Mouse (Mus musculus): ENCODE data around the gene Ddx46. TPM values are rescaled to one million over a fixed set of nuclear protein-coding genes. Genes with fewer than 3 reads are reported as not detected.
"Not testable (repeated sequence)": the region's sequence is repeated elsewhere in the genome, so short reads cannot be mapped to it uniquely, and the experiment has no call there.

The Ddx46 gene
- polyA plus RNA-seq, 1 experiment from 2014 or later = 18.8 TPM

- Histone ChIP-seq H3K4me1 (peaks cover 35% of the 10 kb centered on the region), H3K9ac (peak overlapping the region; percentile 100), H3K9me3 (no peaks in the 10 kb centered on the region), H3K36me3 (peaks cover 3% of the 10 kb centered on the region), H3K4me2 (peak overlapping the region; percentile 90), H3K27me3 (replicated peaks) (no peaks in the 10 kb centered on the region), H3K4me3 (peak overlapping the region; percentile 79), H3K27ac (replicated peaks) (peak overlapping the region; percentile 97)
- WGBS = under 1% methylated on average over 62 of the region's 70 CpGs
- peak; percentile 51; the same call in 1 of the 2 replicates for ATAC-seq (ENCODE audit: extremely low read depth, insufficient number of reproducible peaks, low FRiP score, low TSS enrichment)
Observed at GRCm38 (mm10) chr13:55693243-55693721, 58.5 kb downstream of the Ddx46 start.

GRCm38 (mm10) chr13:55694110-55694509, 59.3 kb downstream of the Ddx46 start:
- Histone ChIP-seq H3K9me3 (no peaks in the 10 kb centered on the region), H3K27me3 (replicated peaks) (no peaks in the 10 kb centered on the region), H3K27ac (replicated peaks) (peak overlapping the region; percentile 97), H3K36me3 (peaks cover 11% of the 10 kb centered on the region), H3K9ac (peak overlapping the region; percentile 100), H3K4me2 (peak overlapping the region; percentile 90), H3K4me3 (peak overlapping the region; percentile 79), H3K4me1 (peaks cover 34% of the 10 kb centered on the region)
- no peak for ATAC-seq (ENCODE audit: extremely low read depth, insufficient number of reproducible peaks, low FRiP score, low TSS enrichment)
- 14% methylated on average over 8 of the region's 8 CpGs for WGBS

DNA sequence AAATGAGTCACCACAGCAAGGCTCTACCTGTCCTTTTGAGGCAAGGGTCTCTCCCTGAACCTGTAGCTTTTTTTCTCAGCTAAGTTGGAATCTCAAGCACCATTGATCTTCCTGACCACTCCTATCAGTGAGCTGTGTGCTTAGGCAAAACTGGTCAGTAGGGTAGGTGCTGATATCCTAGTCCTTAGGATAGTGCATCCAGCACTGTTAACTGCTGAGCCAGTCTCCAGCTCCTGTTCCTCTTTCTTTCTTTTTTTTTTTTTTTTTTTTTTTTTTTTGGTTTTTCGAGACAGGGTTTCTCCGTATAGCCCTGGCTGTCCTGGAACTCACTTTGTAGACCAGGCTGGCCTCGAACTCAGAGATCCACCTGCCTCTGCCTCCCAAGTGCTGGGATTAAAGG, 61.2 kb downstream of the Ddx46 start:
- not testable (repeated sequence) for H3K4me2 ChIP-seq; H3K9me3 ChIP-seq; H3K4me3 ChIP-seq; ATAC-seq (ENCODE audit: extremely low read depth, insufficient number of reproducible peaks, low FRiP score, low TSS enrichment); H3K9ac ChIP-seq; H3K27me3 ChIP-seq (replicated peaks); H3K27ac ChIP-seq (replicated peaks)
- peaks cover 34% of the 10 kb centered on the region for H3K4me1 ChIP-seq
- peaks cover 29% of the 10 kb centered on the region for H3K36me3 ChIP-seq
- WGBS = 93% methylated on average over 1 of the region's 3 CpGs

GRCm38 (mm10) chr13:55704301-55704700, 69.5 kb downstream of the Ddx46 start:
- H3K4me3 ChIP-seq = no peak overlapping the region
- H3K4me2 ChIP-seq = no peak overlapping the region
- H3K9me3 ChIP-seq = peaks cover 6% of the 10 kb centered on the region; the same call in 1 of the 2 replicates
- H3K27ac ChIP-seq (replicated peaks) = no peak overlapping the region
- H3K36me3 ChIP-seq = peaks cover 62% of the 10 kb centered on the region
- ATAC-seq (ENCODE audit: extremely low read depth, insufficient number of reproducible peaks, low FRiP score, low TSS enrichment) = no peak
- no peak overlapping the region for H3K9ac ChIP-seq
- peaks cover 5% of the 10 kb centered on the region; the same call in 1 of the 2 replicates for H3K4me1 ChIP-seq
- 88% methylated on average over 4 of the region's 4 CpGs for WGBS
- no peaks in the 10 kb centered on the region for H3K27me3 ChIP-seq (replicated peaks)

DNA sequence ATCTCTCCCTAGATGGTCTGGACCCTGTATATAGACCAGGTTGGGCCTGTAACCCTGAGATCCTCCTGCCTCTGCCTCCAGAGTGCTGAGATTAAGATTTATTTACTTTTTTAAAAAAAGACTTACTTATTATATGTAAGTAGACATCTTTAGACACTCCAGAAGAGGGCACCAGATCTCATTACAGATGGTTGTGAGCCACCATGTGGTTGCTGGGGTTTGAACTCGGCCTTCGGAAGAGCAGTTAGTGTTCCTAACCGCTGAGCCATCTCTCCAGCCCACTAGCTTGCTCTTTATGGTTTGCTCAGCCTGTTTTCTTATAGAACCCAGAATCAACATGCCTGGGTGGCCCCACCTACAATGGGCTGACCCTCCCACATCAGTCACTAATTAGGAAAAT, 78.0 kb downstream of the Ddx46 start:
- Histone ChIP-seq H3K4me3 (no peak overlapping the region), H3K36me3 (peaks cover 5% of the 10 kb centered on the region), H3K27me3 (replicated peaks) (no peaks in the 10 kb centered on the region), H3K27ac (replicated peaks) (no peak overlapping the region), H3K4me2 (no peak overlapping the region), H3K9me3 (no peaks in the 10 kb centered on the region), H3K9ac (no peak overlapping the region), H3K4me1 (peaks cover 17% of the 10 kb centered on the region)
- ATAC-seq (ENCODE audit: extremely low read depth, insufficient number of reproducible peaks, low FRiP score, low TSS enrichment) = no peak
- WGBS = 84% methylated on average over 3 of the region's 3 CpGs

DNA sequence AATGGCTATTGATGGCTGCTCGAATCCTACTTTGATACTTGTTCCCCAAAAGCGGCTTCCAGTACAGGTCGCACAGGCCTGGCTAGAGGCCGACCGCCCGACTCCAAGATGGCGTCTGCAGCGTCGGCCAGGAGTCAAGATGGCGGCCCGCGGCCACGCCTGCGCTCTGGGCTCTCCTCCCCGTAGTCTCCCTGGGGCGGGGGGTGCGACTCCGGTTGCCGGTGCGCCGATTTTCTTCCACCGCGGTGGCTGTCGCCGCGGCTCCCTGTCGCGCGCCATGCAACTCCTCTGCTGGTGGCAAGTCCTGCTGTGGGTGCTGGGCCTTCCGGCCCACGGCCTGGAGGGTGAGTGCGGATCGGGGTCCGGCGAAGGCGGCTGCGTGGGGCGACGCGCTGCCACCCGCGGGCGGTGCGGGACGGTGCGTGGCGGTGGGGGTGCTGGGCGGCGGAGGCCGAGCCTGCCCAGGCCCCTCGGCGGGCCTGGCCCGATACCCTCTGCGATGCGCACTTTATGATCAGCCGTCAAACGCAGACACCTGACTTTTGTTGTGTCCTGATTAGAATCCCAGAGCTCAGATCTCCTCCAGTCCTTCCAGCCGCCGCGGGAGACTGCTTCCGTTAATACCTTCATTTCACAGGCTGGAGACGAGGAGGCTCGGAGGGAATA, 79.8 kb downstream of the Ddx46 start, which contains the start of gene Txndc15:
Txndc15 (plus strand) TSS at position 150 of the 666 bp plus-strand sequence.
- Histone ChIP-seq H3K9ac (peak within 1 kb of the TSS; percentile 92), H3K27ac (replicated peaks) (peak within 1 kb of the TSS; percentile 83), H3K36me3 (peaks cover 23% of the 10 kb centered on the region), H3K4me1 (peaks cover 9% of the 10 kb centered on the region), H3K4me3 (peak within 1 kb of the TSS; percentile 80), H3K4me2 (peak within 1 kb of the TSS; percentile 76), H3K9me3 (no peaks in the 10 kb centered on the region), H3K27me3 (replicated peaks) (no peaks in the 10 kb centered on the region)
- ATAC-seq (ENCODE audit: extremely low read depth, insufficient number of reproducible peaks, low FRiP score, low TSS enrichment) = peak; percentile 88
- WGBS = 1% methylated on average over 61 of the region's 63 CpGs

- no peak for ATAC-seq (ENCODE audit: extremely low read depth, insufficient number of reproducible peaks, low FRiP score, low TSS enrichment)
- H3K27ac ChIP-seq (replicated peaks) = peak overlapping the region; percentile 83
- peak overlapping the region; percentile 80 for H3K4me3 ChIP-seq
- no peaks in the 10 kb centered on the region for H3K9me3 ChIP-seq
- H3K36me3 ChIP-seq = peaks cover 28% of the 10 kb centered on the region
- peak overlapping the region; percentile 92 for H3K9ac ChIP-seq
- no peaks in the 10 kb centered on the region for H3K27me3 ChIP-seq (replicated peaks)
- H3K4me1 ChIP-seq = peaks cover 7% of the 10 kb centered on the region
- peak overlapping the region; percentile 76 for H3K4me2 ChIP-seq
- 7% methylated on average over 5 of the region's 5 CpGs for WGBS
Observed at GRCm38 (mm10) chr13:55715167-55715512, 80.3 kb downstream of the Ddx46 start.

DNA sequence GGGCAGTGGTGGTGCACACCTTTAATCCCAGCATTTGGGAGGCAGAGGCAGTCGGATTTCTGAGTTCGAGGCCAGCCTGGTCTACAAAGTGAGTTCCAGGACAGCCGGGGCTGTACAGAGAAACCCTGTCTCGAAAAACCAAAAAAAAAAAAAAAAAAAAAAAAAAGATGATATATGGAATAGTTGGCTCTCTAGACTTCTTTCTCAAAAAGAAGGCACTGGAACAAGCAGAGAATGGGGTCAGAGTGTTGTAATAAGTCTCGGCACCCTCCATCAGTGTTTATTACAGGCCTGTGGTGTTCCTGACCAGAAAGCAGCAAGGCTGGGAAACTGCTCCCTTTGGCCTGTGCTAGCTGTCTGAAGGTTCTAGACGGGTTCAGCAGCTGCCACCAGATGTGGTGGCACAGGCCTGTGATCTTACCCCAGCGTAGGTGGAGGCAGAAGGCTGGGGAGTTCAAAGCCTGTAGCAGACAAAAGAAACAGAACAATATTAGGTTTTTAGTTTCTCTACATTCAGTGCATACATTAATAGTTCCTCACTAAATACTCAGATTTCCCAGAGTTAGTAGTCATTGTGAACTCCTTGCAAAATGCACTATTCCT, 81.2 kb downstream of the Ddx46 start:
- Histone ChIP-seq H3K4me2 (peak overlapping the region; percentile 76), H3K27ac (replicated peaks) (no peak overlapping the region), H3K9ac (peak overlapping the region; percentile 92), H3K4me3 (0 out of 2 replicates have a peak overlapping the region, but pooled peaks have one; percentile 80), H3K4me1 (peaks cover 7% of the 10 kb centered on the region), H3K27me3 (replicated peaks) (no peaks in the 10 kb centered on the region), H3K36me3 (peaks cover 37% of the 10 kb centered on the region), H3K9me3 (no peaks in the 10 kb centered on the region)
- ATAC-seq (ENCODE audit: extremely low read depth, insufficient number of reproducible peaks, low FRiP score, low TSS enrichment) = no peak
- 85% methylated on average over 7 of the region's 7 CpGs for WGBS

GRCm38 (mm10) chr13:55721516-55721915, 86.7 kb downstream of the Ddx46 start:
- Histone ChIP-seq H3K27me3 (replicated peaks) (no peaks in the 10 kb centered on the region), H3K27ac (replicated peaks) (no peak overlapping the region), H3K4me3 (no peak overlapping the region), H3K4me2 (no peak overlapping the region), H3K36me3 (peaks cover 82% of the 10 kb centered on the region), H3K9ac (no peak overlapping the region), H3K9me3 (no peaks in the 10 kb centered on the region), H3K4me1 (0 out of 2 replicates have a peak, but pooled peaks cover 2% of the 10 kb centered on the region)
- no peak for ATAC-seq (ENCODE audit: extremely low read depth, insufficient number of reproducible peaks, low FRiP score, low TSS enrichment)
- WGBS = 78% methylated on average over 8 of the region's 8 CpGs

DNA sequence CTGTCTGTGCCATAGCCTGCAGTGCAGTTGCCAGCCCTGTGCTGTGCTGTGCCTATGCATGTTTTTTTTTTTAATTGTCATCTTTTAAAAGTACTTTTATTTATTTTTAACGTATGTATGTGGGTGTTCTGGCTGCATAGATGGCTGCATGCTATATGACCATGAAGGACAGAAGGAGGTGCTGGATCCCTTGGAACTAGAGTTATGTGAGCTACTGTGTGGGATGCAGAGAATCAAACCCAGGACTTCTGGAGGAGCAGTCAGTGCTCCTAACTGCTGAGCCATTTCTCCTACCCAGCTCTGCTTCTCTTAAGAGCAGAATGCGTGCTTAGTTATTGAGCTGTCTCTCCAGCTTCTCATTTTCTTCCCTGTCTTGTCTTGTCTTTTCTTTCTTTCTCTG, 87.2 kb downstream of the Ddx46 start:
- Histone ChIP-seq H3K4me2 (no peak overlapping the region), H3K27me3 (replicated peaks) (no peaks in the 10 kb centered on the region), H3K4me3 (no peak overlapping the region), H3K9me3 (no peaks in the 10 kb centered on the region), H3K36me3 (peaks cover 82% of the 10 kb centered on the region), H3K27ac (replicated peaks) (no peak overlapping the region), H3K4me1 (0 out of 2 replicates have a peak, but pooled peaks cover 3% of the 10 kb centered on the region), H3K9ac (no peak overlapping the region)
- no peak for ATAC-seq (ENCODE audit: extremely low read depth, insufficient number of reproducible peaks, low FRiP score, low TSS enrichment)
- 94% methylated on average over 2 of the region's 2 CpGs for WGBS

- 2% methylated on average over 4 of the region's 4 CpGs for WGBS
Observed at GRCm38 (mm10) chr13:55726598-55727119, 91.8 kb downstream of the Ddx46 start.

More at GRCm38 (mm10) chr13:55726598-55727119, 91.8 kb downstream of the Ddx46 start:
- Histone ChIP-seq H3K27me3 (replicated peaks) (no peaks in the 10 kb centered on the region), H3K9me3 (no peaks in the 10 kb centered on the region), H3K27ac (replicated peaks) (peak overlapping the region; percentile 93), H3K4me1 (0 out of 2 replicates have a peak, but pooled peaks cover 3% of the 10 kb centered on the region), H3K4me2 (peak overlapping the region; percentile 81), H3K9ac (peak overlapping the region; percentile 80), H3K4me3 (peak overlapping the region; percentile 65), H3K36me3 (peaks cover 39% of the 10 kb centered on the region)
- no peak for ATAC-seq (ENCODE audit: extremely low read depth, insufficient number of reproducible peaks, low FRiP score, low TSS enrichment)
